Mouse (Mus musculus) ES-Bruce4 (cell line): ENCODE results near the gene Zfp263.

ENCODE experiments used
- CTCF ChIP-seq: IDR thresholded peaks from one replicate; pipeline ENCODE4 v1.8.1; 2011; ENCODE audit warnings: low read depth, low read length
- EP300 ChIP-seq: IDR thresholded peaks from 2 replicates; pipeline ENCODE4 v1.6.1; 2011; ENCODE audit warnings: low read depth, low read length; ENCODE audit not compliant: insufficient read depth
- POLR2A ChIP-seq: IDR thresholded peaks from one replicate; pipeline ENCODE4 v1.8.1; 2011; ENCODE audit warnings: low read length; ENCODE audit not compliant: insufficient read depth

DNA sequence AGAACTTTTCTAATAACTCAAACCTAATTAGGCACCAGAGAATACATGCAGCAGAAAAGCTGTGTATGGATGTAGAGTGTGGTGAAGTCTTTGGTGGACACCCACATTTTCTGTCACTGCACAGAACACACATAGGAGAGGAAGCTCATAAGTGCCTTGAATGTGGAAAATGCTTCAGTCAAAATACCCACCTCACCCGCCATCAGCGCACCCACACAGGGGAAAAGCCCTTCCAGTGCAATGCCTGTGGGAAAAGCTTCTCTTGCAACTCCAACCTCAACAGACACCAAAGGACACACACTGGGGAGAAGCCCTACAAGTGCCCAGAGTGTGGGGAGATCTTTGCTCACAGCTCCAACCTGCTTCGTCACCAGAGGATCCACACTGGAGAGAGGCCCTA lies 5.1 kb downstream of the Zfp263 start:
- no peak for TF ChIP-seq POLR2A
- TF ChIP-seq EP300 = no peak
- no peak for TF ChIP-seq CTCF
